Mouse (Mus musculus): ENCODE measurements at regions not wholly inside any gene's neighbourhood (a gene's known extent, or its start where the extent isn't known, plus 50 kb on each side); places are given as distances from the start of the nearest gene placed in this dataset.

DNA sequence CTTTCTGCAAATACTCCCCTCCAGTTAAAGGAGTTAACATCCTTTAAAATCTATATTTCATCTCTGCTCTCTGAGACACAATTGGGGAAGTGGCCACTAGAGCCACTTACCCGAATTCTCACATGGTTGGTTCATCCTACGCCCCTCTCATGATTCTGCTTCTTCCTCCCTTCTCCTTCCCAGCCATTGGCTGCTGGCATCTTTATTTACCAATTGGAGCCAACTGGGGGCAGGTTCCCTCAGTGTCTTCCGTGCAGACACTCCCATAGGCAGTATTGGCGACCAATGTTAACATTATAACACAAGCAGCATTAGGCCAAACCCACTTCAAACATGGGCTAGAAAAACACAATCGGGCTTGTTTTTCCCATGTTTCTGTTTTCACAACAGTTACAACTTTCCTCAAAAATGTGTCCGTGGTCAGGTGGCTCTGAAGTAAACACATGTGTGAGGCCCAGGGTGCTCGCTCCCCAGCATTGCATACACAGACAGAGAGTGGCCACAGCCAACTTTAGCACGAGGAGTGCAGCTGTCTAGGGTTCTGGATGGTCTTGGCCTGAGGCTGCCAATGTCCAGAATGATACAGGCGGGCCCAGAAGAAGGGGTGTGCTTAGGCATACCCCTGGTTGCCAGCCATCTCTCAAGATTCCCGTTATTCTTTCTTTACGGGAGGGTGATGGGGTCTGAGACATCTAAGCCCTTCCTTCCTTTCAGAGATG lies 119.1 kb downstream of the Zfp706 start:
- DNase-seq (ENCODE audit: low spot score): no peak

DNA sequence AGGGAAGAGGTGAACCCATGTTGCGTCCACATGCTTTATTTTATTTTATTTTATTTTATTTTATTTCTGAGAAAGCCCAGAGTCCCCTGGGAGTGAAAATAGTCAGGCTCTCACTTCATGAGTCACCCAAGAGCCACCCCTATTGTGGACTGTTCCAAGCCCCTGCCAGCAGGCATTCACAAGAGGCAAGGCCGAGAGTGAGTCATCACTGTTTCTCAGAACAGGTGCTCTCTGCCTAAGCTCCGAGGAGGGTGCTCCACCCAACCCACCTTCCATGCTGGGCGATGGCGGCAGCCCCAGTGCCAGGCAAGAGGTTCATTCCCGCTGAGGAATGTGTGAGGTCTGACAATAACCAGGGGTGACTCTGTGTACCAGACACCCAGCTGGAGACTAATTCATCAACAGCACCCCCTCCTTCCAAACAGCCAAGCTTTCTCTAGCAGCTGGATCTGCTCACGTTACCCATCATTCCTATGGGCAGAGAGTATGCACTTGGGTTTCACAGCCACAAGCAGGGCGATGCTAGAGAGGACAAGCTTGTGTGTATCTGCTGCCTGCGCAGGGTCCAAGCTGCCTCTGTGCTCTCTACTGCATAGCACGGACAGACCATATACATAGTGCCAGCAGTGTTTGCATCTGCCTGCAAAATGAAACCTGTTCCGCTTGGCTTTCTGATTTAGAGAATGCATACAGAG lies 122.8 kb downstream of the Zfp706 start:
- DNase-seq (ENCODE audit: low spot score): peak; percentile 25

DNA sequence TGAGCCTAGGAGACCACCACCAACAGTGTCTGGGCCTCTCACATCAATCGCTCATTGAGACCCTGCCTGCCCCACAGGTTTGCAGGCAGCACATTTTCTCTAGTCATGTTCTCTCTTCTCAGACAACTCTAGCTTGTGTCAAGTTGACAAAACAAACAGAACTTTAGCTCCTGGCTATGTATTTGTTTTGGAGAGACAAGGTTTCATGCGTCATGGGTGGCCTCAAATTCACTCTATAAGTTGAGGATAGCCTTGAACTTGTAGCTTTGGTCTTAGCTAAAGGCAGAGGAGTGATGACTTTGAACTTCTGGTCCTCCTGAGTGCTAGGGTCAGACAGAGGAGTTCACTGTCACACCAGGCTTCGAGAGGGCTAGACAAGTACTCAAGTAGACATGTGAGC lies 123.5 kb downstream of the Zfp706 start:
- DNase-seq (ENCODE audit: low spot score): no peak

DNA sequence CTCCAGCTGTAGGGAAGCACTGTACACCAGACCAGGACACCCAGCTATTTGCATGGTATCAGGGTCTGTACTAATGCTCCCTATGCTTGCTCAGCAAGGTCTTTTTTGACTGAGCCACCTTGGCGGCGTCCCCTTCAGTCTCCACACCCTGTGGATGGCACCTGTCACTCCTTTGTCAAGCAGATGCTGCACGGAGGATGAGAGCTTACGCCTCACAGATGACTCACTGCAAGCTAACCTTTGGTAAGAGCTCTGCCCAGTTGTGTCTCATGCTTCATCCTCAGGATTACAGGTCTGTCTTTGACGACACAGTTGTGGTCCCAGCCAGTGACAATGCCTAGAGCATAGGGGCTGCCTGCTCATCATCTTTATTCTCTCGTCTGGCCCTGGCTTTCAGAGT lies 124.4 kb downstream of the Zfp706 start:
- no peak for DNase-seq (ENCODE audit: low spot score)

DNA sequence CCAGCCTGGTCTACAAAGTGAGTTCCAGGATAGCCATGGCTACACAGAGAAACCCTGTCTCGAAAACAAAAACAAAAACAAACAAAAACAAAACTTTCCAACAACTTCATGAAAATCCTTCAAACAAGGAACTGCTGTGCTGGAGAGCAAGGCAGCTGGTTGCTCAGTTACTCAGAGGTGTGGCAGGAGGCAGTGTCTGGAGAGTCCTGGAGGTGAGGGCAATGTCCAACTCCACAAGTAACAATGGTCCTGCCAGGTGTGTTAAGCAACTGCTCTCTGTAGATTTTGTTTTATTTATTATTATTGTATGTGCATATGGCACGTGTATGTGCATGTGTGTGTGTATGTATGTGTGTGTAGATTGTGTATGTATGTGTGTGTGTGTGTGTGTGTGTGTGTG lies 126.0 kb downstream of the Zfp706 start:
- DNase-seq (ENCODE audit: low spot score): no peak

DNA sequence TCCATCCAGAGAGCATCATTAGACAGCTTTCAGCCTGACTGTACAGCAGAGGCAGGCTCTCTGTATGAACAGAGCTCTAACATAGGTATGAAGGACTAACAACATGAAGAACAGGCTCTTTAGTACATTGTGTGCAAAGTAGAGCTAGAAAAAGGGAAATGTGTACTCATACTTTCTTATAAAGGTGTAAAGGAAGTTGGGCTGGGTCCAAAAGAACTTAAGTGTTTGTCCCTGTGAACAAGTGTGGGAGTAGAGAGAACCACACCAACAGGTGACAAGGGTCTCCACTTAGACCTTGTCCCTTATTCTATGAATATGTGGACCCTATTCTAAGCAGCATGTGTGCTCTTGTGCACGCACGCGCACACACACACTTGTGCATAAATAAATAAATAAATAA lies 127.0 kb downstream of the Zfp706 start:
- DNase-seq (ENCODE audit: low spot score): no peak

DNA sequence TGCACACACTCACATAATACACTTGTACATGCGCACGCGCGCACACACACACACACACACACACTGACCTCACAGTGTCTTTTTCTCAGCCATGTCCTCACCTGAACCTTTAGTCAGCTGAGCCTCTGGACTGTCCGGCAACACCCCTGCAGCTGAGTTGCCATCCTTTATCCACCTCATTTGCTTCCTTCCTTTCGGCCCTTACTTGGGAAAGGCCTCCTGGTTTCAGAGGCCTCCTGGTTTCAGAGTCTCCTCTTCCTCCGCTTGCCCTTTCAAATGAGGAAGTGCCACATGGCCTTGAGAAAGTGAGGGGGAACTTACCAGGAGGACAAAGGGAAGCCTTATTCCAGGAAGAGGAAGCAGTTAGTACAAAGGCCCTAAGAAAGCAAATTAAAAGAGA lies 128.0 kb downstream of the Zfp706 start:
- DNase-seq (ENCODE audit: low spot score): no peak

DNA sequence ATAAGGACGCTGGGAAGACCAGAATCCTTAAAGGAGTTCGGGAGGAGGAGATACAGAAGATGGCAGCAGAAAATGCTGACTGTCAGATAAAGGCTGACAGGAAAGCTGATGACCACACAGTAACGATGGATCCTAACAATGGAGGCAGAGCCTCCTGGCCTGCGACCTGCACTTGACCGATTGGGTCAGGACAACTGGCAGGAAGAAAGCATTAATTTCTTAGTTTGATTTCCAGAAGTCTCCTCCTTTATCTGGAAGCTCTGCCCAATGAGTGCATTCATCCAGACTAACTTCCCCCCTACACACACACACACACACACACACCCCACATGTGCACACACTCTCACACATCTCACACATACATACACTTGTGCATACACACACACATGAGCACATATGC lies 128.6 kb downstream of the Zfp706 start:
- DNase-seq (ENCODE audit: low spot score): no peak

DNA sequence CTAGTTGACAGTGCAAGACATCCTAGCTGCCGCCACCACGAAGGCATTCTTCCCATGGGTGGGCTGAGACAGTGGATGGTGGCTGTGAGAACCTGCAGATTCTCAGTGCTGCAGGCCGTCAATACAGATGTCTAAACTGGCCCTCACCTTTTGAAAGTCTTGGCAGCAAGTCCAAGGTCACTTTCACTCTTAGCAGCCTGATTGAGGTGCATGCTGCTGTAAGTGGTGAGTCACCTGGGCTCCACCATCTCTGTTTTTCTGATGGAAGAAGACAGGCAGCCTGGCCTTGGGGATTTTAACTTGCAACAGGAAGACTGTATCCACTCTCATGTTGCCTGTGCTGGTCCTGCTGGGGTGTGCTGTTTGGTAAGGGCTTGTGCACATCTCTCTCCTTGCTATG lies 129.3 kb downstream of the Zfp706 start:
- no peak for DNase-seq (ENCODE audit: low spot score)

DNA sequence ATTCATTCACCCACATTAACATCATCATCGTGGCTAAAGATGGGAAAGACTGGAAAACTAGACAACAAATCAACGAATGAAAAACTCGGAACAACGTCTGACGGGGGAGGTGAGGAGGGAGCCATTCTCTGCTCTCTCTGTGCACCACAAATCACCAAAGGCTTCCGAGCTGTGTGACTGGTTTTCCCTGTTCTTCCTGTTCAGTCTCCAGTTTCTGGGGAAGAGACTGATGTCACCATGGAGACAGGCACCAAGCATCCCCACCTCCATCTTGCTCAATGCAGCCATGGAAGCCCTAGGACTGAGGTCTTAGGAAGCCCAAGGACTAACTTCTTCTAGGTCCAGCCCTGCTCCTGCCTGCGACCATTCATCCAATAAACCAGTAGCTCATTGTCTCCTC lies 130.1 kb downstream of the Zfp706 start:
- DNase-seq (ENCODE audit: low spot score): peak; percentile 33

DNA sequence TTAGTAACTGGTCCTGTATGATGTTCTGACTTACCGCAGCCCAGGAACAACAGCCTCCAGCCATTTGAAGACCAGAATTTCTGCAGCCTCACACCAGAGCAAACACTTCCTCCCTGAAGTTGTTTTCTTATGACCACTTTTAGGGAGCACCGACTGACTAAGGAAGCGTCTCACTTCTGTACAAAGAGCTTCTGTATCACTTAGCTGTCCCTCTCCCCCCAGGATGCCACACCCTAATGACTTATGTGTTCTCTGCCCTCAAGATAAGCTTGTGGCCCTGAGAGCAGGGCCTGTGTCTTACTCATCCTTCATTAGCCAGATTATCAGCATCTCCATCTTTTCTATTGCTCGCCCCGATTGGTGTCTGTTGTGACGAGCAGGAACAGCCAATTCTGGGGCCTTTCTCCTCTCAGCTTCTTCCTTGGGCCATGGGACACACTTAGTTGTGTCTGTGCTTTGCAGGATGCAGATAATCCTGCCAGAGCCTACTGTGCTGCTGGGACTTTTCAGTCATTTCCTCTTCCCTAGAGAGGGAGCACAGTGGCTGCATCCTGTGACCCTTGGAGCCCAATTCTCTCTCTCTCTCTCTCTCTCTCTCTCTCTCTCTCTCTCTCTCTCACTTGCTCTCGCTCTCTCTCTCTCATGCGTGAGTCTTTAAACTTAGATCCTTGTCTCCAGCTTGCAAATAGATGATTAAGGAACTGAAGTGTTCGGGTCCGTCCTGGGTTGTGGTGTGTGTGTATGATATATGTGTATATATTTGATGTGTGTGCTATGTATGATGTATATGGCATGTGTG lies 131.4 kb downstream of the Zfp706 start:
- DNase-seq (ENCODE audit: low spot score): no peak

DNA sequence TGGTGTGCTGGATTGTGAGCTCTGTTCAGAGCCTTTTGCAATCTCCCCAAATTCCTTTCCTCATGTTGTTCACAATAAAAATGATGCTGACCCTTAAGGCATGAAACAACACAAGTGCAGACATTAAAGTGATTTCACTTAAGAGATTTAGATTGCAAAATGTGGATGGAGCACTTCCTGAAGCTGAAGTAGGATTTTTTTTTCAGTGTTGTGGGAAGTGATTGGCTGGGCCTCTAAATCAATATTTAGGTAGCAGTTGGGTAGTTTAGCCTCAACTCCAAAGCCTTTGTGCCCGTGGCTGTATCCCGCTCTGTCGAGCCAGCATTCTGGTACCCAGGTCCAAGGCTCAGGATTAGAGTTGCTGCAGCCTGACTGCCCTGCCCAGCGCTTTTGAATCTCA lies 133.0 kb downstream of the Zfp706 start:
- no peak for DNase-seq (ENCODE audit: low spot score)

DNA sequence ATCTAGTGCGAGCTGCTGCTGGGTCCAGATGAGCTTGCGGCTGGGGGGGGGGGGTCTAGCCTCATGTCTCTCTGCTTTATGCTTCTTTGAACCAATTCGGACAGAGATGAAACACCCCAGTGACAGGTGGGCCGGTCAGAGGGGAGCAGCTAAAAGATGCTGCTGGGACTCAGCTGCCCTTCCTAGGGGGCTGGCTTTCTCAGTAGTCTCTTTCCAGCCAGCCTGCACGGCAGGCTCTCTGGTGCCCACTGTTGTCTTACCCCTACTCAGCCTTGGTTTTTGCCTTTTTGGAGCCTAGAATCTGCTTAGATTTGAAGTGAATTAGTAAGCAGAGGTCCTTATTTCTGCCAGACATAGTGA lies 133.7 kb downstream of the Zfp706 start:
- DNase-seq (ENCODE audit: low spot score): no peak

DNA sequence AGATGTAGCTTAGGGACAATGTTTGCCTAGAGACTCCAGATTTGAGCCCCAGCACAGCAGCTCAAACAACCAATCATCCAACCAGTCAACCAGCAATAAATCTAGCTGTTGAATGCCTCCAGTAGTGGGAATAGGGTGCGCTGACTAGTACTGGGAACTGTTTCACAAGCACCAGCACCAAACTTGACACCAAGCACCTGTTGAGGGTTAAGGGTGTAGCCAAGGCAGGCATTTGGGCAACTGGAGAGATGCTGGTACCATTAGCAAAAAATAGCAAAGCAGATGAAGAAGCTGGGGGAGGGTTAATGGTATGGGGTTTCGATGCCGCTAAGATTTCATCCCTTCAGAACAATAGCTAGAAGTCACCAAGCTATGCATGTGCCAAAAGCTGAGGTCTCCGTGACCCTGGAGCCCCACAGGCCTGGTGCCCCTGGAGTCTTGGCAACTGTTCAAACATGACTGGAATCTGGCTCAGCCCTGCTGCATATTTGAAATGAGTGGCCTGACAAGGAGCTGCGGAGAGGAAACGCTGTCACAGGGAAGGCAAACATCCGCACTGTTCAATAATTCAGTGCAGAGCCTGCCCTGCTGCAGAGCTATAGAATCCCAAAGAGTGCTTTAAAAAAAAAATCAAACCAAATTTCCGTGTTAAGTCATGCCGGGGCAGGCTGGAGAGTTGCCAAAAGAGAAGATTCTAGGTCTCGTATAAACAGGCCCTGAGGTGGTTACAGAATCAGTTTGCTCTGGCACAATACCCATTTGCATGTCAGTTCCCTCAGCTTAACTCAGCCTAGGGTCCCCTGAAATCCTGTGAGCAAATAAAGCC lies 134.3 kb downstream of the Zfp706 start:
- peak; percentile 39 for DNase-seq (ENCODE audit: low spot score)

DNA sequence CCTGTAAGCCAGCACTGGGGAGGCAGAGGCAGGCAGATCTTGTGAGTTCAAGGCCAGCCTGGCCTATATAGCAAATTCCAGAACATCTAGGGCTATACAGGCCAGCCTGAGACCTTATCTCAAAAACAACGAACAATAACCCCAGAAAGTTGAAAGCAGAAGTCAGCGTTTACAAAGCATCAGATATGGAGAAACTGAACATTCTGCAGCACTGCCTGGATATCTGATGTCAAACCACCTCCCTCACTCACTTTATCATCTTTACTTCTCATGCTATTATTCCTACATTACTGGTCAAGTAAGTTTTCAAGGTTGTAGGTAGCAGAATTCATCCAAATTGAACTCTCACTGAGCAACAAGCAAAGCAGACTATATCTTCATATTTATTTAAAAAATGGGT lies 135.0 kb downstream of the Zfp706 start:
- no peak for DNase-seq (ENCODE audit: low spot score)

DNA sequence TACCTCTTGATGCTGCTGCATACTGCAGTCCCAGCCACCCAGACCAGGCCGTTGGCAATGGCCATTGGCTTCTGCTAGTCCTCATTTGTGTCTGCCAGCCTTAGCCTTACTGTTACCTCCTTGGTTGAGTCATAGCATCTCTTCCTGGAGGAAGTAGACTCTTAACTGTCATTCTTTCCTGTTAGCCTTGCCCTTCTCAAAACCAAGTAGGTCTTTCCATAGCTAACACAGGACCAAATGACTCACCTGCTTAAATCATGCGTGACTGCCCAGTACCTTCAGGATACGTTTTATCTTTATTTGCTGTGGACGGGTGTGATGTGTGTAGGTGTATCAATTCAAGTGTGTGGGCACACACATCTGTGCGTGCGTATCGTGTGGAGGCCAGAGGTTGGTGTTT lies 136.9 kb downstream of the Zfp706 start:
- DNase-seq (ENCODE audit: low spot score): no peak

DNA sequence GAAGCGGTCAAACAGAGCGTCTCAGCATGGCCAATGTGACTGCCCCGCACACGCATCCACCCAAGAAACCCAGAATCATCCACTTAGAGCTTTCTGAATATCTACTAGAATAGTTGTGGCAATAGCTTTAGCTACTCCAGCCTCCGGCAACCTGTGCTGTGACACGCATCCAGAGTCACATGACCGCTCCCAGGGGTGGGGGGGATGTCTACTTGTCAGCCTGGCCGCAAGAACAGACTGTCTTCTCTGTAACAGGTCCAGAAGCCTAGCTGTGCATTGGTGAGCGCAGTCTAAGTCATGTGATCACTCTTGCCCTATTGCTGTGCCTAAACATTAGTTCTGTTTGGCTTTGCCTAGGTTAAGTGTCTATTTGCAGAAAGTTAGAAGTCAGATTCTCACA lies 137.5 kb downstream of the Zfp706 start:
- no peak for DNase-seq (ENCODE audit: low spot score)

DNA sequence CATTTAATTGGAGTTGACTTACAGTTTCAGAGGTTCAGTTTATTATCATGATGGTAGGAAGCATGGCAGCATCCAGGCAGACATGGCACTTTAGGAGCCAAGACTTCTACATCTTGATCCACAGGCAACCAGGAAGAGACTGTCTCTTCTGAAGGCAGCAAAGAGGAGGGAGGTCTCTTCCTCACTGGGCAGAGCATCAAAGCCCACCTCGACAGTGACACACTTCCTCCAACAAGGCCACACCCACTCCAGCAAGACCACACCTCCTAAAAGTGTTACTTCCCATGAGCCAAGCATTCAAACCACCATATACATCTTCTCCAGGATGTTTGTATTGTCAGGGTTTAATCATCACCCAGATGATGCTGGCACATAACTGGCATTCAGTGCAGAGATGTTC lies 141.5 kb downstream of the Zfp706 start:
- DNase-seq (ENCODE audit: low spot score): no peak

DNA sequence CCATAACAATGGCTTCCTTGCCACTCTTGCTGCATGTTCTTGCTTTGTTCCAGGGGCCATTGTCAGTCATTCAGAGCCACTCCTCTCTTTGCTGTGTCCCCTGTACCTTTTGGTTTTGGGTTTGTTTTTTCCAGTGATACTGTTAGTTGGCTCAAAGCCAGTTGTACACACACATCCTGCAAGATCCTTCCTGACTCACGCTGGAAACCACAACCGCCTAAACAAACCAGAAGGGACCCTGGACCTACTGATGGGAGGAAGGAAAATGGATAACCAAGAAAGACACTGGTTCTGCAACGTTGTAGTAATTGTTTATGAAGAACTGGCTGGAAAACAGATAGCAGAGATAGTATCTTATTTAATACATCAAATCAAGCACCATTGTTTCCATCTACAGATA lies 142.2 kb downstream of the Zfp706 start:
- no peak for DNase-seq (ENCODE audit: low spot score)

DNA sequence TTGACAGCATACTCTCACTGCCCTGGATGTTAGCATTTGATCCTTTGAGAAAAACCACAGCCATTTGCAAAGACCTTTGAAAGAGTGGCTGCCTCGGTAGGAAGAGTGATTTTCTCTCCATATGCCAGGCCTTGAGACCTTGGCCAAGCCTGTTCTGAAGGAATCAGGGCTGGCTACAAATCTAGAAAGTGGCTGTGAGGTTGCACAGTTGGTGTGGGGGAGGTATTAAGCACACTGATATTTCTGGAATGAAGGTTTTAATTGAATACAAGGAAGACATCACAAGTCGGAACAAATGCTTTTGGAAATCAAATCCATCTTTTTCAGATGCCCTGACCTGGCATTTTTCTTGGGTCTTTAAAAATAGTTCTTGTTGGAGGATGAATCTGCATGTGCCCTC lies 143.5 kb downstream of the Zfp706 start:
- DNase-seq (ENCODE audit: low spot score): no peak

DNA sequence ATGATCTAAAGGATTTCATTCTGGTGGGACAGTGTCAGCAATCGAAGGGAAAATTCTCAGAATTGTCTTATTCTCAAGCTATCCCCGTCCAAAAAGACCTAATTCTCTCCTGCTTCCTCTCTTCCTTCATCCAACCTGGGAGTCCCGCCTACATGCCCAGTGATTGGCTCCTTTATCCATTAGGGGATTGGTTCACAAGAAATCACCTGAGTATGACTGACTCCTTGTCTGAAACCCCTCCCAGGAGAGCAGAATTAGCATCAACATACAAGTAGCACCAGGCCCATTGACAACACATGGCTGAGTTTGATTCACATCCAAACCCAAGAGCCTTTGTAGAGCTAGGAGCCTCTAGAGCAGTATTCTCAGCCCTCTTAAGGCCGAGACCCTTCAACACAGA lies 148.9 kb downstream of the Zfp706 start:
- DNase-seq (ENCODE audit: low spot score): no peak

DNA sequence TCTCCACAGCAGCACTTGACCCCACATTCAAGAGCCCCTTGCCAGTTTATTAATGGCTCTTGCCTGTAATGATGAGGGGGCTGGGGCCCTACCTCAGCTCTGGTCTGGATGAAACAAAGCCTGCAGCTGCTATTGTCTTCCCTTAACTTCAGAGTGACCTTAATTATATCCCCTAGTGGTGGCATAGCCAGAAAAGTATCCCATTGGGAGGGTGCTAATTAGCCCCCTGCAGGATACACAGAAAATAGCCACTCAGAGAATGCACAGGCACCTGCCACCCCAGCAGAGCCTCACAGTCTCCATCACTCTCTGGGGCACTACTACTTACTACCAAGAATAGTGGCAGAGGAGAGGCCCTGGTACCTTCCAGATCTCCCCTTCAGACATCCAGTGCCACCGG lies 150.0 kb downstream of the Zfp706 start:
- no peak for DNase-seq (ENCODE audit: low spot score)
